Mouse (Mus musculus) testis, adult 2 months (tissue): ENCODE measurements around the gene Sgpp2.

Experiments
- CTCF ChIP-seq: fragments of 200-500 bp; IDR thresholded peaks from 2 replicates; pipeline ENCODE4 v1.5.1; 2012; ENCODE audit warnings: low read depth, mild to moderate bottlenecking, inconsistent platforms, low read length, moderate library complexity; ENCODE audit not compliant: control insufficient read depth, insufficient read depth, insufficient replicate concordance
- POLR2A ChIP-seq: fragments of 200-500 bp; IDR thresholded peaks from 2 replicates; pipeline ENCODE4 v1.6.1; 2012; ENCODE audit warnings: low read depth, mild to moderate bottlenecking, inconsistent platforms, low read length, moderate library complexity; ENCODE audit not compliant: control insufficient read depth

DNA sequence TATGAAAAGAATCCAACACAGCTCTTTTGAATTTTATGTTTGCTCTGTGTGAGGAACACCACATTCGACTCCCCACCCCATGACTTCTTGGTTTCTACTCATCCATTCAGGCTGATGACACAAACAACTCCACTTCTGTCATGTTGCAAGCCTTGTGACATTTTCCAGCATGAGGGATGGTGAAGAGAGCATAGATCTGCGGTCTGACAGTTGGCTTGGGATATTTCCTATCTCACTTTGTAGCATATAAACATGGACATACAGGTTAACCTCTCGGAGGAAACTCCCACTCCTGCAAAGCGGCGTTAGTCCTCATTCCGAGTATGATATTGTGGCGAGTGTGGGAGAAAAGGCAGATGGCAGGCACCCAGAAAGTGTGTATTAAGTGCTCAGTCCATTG is 27.6 kb downstream of the Sgpp2 start:
- no peak for TF ChIP-seq CTCF
- TF ChIP-seq POLR2A: no peak
